Mouse (Mus musculus): ENCODE measurements around the gene Cabp7.

Cabp7 gene

DNA sequence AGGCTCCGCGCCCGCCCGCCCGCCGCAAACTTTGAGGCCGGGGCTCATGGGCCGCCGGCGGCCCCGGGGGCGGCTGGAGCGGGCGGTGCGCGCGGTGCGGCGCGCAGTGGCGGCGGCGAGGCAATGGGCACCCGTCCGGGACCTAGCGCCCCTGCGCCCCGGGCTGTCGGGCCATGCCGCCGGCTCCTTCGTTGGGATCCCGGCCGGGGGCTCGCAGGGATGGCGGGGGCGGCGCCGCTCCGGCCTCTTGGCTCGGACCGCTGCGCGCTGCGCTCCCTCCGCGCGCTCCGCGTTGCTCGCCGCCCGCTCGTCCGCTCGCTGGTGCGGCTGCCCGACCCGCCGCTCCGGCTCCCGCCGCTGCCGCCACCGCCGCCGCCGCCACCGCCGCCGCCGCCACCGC lies at the start of gene Cabp7:
Cabp7 (minus strand) TSS at position 46 of the 400 bp plus-strand sequence.
- DNase-seq (ENCODE audit: low spot score) = no peak

DNA sequence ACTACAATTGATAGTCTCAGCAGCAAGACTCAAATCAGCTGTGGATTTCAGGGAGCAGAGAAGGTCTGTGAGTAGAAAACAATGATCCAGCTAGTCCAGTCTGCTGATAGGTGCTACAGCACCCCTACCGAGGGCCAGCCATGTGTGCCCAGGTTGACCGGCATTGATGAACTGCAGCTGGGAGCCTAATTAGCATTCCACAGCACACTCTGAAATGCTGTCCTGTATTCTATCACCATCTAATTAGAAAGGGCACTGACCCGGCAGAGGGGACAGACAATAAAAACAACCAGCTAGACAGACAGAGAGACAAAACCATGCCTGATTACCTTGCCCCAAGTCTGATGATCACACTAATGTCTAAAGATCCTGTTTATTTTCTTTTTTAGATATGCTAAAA lies 46.4 kb upstream of the Cabp7 start:
- no peak for DNase-seq (ENCODE audit: low spot score)

DNA sequence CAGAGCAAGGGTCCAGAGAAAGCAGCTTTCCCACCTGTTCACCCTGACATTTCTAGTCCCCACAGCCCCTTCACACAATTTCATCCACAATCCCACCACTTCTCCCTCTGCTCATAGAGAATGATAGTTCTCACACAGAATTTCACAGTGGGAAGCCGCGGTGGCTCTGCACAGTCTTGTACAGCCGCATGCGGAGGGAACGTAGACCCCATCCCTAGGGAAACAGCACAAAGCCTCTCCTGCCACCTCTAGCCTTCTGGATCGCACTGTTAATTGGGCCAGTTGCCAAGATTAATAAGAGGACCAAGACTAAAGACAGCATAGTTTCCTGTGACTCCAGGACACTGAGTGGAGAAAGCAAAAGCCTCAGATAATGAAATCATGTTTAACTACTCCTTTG lies 45.0 kb upstream of the Cabp7 start:
- no peak for DNase-seq (ENCODE audit: low spot score)

DNA sequence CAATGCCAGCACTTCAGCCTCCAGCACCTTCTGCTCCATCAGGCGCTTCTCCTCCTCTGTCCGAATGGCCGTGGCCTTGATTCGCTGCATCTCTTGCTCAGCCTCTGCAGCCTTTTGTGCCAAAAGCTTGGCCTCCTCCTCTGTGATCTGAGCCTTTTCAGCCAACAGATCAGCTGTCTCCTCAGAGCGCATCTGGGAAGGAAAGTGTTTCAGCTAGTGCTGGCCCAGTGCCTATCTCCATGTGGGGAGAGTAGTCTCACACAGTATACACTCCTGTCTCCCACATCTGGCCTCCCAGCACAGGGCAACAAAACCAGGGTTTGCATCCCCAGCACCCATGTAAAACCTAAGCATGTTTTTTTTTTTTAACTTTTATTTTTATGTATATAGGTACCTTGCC lies 43.1 kb upstream of the Cabp7 start:
- DNase-seq (ENCODE audit: low spot score) = no peak

DNA sequence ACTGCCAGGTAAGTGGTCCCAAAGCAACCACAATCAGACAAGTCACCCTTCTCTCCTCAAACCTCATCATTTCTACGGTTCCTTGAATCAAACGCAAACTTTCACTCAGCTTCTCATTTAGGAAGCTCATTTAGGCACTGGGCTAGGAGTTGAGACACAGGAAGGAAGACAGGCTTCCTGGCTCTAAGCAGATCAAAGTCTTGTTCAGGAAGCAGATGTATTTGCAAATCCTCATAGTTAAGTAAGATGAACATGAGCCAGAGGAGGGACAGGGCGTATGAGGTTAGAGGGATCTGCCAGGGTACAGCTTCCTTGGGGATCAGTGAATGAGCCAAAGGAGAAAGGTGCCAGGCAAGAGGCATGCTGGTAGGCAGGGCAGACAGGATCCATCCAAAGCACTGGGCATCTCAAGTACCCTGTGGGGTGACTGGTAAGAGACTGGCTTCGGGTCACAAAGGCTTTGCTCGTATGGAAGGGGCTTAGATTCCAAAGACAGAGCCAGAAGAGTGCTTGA lies 38.1 kb upstream of the Cabp7 start:
- peak; percentile 35 for DNase-seq (ENCODE audit: low spot score)

DNA sequence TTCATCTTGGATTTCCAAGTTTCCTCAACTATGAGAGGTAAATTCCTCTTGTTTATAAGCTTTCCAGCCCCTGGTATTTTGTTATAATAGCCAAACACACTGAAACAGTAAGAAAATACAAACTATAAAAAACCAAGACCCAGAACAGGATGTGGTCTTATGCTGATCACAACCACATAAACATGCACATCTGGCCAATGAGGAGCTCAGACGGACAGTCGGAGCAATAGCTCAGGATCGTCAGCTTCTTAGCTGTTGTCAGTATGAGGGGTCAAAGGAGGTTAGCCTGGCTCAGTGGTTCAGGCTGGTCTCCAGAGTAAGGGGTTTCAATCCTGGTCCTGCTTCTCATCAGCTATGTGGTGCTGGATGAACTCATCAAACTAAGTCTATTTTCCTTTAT lies 36.5 kb upstream of the Cabp7 start:
- DNase-seq (ENCODE audit: low spot score) = no peak

DNA sequence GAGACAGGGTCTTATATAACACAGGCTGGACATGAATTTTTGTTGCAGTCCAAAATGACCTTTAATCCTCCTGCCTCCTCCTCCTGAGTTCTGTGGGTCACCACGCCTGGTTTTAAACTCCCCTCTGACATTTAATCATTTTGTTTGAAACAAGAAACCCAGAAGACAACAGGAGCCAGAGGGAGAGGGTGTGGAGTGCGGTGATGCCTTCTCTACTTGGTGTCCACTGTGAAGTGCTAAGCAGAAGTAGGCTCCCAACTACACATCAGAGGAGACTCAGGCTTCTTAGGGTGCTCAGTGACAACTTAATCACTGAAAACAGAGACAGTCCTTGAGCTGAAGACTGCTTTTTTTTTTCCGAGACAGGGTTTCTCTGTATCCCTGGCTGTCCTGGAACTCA lies 34.3 kb upstream of the Cabp7 start:
- DNase-seq (ENCODE audit: low spot score) = no peak

DNA sequence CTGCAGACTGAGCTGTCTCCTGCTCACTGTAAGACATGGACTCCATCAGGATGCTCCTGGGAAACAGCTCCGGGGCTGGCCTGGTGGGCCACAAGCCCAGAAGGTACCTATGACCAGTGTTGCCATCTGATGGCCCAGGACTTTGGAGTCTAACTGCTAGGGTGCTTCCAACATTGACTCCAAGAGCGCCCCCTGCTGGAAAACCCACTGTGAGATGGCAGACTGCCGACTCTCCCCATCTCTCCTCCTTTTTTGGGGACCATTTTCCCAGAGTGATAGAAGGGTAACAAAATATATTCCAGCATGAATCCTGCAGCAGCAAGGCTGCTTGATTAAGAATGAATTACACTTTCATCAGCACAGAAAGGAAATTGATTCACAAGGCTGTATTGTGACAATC lies 26.3 kb upstream of the Cabp7 start:
- DNase-seq (ENCODE audit: low spot score) = peak; percentile 49

DNA sequence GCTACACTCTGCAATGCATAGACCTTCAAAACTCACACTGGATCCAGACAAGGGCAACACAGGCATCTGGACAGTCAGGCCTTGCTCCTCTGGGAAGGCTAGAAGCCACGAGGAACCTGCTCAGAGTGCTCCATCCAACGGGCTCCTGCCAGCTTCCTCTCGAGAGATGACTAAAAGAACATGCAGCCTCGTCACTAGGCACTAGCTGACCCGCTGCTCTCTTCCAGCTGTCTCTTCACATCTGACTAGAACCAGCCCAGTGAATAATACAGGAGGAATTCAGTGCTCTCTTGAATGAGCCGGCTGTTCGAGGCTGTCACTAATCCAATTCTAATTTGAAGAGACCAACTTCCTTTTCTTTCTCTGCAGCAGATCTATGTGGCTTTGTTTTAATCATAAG lies 25.2 kb upstream of the Cabp7 start:
- no peak for DNase-seq (ENCODE audit: low spot score)

DNA sequence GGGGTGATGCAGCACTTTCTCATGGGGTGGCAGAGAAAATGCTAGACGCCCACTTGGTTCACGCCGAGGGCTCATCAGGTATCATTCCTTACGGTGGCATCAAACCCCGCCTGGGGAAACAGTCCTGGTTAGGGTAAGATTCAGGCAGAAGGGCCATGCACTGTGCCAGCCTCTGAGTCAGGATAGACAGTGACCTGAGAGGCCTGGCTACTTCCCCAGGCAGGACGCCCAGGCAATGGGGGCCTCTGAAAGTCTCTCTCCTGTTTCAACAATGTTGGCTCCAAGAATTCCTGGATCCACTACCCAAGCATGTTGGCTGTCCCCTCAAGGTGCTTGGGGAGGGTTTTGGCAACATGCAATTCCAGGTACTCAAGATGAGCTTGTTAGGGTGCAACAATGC lies 23.3 kb upstream of the Cabp7 start:
- DNase-seq (ENCODE audit: low spot score) = no peak

DNA sequence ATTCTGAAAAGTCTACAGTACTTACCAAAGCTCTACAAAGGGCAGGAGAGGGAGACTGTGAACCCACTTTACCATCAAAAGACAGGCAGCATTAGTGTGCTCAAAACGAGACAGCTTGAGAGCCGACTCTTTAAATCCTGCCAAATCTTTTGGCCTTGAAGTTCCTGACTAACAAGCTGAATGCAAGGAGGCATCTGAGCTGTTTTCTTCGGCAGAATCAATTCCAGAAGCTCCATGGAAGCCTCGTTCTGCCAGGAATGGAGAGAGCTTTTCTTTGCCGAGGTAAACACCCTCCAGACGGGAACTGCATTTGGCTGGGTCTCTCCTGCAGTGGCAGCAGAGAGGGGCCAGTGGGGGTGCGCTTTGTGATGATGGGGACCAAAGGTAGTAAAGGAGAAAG lies 22.7 kb upstream of the Cabp7 start:
- DNase-seq (ENCODE audit: low spot score) = no peak

DNA sequence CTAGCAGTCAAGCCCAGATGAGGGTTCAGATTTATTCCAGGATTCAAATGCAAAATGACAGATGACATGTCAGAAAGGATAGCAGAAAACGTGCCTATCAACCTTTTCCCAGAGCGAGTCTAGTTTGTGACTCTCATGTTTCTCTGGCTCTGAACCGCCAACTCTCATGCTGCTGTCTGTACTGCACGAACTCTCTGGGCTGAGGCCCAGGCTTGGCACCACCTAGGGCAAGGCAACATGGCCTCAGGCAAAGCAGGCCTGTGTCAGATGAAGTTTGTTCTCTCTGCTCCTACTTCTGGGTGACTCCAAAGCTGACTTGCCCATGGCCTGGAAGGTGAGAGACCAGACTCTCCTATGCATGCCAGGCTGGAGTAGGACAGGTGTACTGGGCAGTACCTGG lies 21.8 kb upstream of the Cabp7 start:
- DNase-seq (ENCODE audit: low spot score) = no peak

DNA sequence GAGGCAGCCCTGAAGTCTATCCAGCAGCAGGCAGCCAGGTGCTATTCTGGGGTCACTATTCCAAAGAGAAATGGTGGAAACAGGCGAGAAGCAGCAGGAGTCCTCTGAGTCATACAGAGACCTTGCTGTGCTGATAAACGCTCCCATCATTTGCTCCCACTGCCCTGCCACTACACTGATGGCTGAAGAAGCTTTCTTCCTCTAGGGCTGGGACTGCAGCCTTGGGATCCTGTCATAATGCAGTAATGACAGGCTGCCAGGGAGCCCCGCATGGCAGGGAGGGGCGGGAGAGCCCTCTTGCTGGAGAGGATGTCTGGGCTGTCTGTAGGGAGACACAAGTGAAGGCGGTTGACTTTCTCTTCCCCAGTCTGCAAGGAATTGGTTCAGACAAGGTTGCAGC lies 17.9 kb upstream of the Cabp7 start:
- no peak for DNase-seq (ENCODE audit: low spot score)

DNA sequence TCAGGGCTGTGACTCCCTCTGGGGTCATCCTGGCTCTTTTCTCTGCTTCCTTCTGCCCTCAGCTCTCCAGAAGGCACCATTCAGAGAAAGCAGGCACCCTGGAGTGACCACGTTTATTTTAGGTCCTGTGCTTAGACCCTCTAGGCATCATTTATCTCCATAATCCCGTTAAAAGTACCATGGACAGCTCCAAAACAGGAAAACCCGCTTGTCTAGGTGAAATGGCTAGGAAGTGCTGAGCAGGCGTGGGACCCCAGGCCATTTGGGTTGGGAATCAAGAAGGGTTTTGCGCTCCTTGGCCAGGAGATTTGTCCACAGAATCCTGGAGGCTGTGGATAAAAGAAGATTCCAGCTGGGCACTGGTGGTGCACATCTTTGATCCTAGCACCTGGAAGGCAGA lies 17.1 kb upstream of the Cabp7 start:
- no peak for DNase-seq (ENCODE audit: low spot score)

DNA sequence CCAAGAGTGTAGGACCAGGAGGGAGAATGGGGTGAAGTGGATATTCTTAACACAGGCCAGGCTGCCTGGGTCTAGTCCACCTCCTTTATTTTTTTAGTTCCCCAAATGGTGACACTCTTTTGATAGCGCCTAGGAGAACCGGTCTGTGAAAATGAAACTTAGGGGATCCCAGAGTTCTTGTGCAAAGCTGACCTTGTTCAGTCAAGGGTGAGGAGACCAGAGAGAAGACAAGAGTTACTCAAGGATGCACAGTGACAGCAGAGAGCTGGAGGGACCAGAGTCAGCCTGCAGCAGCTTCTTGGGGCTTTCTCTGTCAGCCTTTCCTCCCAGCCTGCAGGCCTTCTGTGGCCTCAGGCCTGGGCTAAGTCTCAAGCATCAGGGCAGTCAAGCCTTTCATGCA lies 15.9 kb upstream of the Cabp7 start:
- no peak for DNase-seq (ENCODE audit: low spot score)

DNA sequence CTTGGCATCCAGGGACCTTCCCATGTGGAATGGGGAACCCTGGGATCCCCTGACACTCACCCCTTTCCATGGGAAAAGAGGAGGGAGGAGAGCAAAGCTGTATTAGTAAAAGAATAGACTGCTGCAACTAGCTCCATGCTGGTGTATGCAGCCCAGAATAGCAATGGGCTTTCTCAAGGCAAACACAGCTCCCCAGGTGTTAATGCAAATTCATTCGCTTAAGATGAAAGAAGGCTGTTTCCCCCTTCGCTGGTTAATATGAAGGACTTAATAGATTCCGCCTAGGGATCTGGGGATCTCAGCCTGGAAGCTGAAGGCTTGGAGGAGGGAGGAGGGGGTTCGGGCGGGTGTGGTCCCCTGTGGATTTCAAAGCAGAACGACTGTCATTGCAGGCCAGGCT lies 15.4 kb upstream of the Cabp7 start:
- DNase-seq (ENCODE audit: low spot score) = no peak

DNA sequence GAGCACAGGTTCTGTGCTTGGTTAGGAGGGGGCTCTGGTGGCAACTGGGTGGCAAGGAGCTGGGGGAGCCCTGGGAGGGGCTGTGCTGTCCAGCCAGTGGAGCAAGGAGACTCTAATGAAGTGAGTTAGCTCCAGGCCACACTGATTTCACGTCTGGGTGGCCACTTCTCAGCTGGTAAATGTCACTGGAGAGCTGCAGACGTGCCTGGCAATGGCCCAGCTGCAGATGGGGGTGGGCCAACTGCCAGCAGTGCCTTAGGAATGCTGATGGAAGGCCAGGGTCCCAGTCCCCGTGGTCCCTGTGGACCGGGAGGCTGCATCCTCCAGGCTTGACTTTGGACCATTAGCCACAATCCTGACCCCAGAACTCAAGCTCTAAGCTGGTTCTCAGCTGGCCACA lies 13.9 kb upstream of the Cabp7 start:
- DNase-seq (ENCODE audit: low spot score) = no peak

DNA sequence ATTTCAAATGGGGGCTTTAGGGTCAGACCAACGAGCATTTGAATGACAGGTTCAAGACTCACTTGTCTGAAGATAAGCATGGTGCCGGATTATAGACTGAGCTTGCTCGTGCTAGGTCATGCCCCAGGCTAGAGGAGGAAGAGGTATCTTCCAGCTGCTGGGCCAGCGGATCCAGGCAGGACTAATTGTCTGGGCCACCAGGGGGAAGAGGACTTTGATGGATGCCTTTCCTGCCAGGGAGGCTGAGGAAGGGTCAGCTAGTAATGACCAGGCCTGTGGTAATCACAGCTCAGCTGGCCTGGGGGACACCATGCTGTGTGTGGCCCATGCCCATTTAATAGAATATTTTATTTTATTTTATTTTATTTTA lies 11.2 kb upstream of the Cabp7 start:
- no peak for DNase-seq (ENCODE audit: low spot score)

DNA sequence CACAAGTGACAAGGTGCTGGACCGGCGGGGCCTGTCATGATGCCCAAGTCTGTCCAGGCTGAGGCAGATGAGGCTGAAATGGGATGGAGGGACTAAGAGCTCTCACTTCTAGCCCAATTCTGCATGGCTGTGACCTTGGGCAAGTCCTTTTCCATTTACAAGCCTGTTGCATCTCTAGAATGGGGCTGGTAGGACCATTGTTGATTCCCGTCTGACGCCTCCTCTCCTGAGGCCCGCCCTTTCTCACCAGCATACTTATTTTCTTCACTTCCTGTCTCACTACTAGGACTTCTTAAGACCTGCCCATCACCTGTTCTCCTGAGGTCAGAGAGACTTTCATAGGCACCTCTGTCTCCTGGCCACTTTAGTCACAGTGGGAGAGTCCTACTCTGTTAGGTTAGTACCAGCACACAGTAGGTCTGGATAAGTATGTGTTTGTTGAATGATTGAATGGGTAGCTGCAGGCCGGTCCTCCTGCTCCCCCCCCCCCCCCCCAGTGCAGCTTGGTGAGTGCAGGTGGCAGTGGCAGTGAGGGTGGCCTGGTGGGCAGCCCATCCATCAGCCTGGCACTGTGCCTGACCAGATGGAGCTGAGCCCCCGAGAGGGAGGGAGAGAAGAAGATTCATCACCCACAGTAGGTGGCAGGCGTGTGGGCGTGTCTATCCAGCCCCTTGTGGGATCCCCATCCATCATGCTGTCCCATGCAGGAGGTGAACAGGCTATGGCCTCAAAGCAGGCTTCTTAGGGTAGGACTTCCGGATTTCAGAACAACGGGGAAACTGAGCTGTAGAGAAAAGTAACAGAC lies 10.6 kb upstream of the Cabp7 start:
- no peak for DNase-seq (ENCODE audit: low spot score)

DNA sequence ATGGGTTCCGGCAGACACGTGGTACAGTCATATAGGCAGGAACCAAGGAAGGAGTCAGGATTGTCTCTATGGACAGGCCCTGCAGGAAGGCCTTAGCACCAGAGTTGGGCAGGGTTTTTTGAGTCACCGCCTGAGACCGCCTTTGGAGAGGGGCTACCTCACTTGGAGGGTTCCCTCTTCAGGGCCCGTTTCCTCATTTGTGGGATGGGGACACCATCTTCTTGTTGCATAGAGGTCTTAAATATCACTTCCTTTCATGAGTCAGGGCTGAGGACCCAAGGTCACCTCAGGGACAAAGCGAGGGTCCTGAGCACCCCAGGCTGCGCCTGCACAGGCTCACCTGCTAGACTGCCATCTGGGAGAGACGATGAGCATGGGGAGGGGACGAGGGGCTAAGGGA lies 9.9 kb upstream of the Cabp7 start:
- no peak for DNase-seq (ENCODE audit: low spot score)

DNA sequence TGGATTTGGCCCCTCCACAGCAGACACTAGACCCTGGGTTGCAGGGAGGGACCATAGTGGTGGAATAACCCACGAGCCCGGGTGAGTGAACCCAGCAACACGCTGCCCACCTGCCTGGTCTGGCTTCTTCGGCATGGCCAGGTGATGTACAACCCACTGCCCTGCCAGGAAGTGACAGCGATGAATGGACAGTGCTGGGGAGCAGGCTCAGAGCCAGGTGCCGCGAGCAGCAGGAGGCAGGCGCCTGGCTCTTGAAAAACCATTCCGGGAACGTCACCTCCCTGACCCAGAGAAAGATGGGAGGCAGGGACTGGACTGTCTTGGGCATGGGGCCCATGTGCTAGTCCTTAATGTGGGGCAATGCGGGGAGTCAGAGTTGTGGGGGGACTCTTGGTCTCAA lies 8.3 kb upstream of the Cabp7 start:
- no peak for DNase-seq (ENCODE audit: low spot score)

DNA sequence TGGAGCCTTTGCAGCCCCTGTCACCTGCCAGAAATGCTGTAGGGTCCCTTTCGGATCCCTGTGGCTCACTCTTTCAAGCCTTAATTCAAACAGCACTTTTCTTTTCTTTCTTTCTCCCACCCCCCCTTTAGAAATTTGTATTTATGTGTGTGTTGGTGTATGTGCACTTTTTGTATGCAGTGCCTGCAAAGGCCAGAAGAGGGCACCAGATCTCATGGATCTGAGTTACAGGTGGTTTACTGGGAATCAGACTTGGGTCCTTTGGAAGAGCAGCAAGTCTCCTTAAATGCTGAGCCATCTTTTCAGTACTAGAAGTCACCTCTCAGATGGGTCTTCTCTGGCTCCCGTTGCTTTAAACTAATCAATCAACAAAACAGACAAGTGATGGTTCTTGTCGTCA lies 7.5 kb upstream of the Cabp7 start:
- no peak for DNase-seq (ENCODE audit: low spot score)

DNA sequence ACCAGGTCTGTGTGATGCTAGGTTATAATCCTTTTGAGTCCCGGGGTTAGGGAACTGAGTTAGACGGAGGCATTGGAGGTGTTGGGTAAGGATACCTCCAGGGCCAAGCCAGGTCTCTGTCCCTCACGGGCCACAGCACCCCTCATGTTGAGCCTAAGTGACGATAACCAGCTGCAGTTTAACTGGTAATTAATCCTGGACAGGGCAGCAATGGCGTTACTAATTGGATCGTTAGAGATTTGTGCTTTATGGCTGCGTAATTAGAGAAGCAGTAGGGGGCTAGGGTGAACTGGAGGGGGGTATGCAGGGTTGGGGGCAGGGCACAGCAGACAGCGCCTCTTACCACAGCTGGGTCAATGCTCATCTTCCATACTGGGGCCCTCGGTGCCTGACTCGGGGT lies 6.3 kb upstream of the Cabp7 start:
- no peak for DNase-seq (ENCODE audit: low spot score)

DNA sequence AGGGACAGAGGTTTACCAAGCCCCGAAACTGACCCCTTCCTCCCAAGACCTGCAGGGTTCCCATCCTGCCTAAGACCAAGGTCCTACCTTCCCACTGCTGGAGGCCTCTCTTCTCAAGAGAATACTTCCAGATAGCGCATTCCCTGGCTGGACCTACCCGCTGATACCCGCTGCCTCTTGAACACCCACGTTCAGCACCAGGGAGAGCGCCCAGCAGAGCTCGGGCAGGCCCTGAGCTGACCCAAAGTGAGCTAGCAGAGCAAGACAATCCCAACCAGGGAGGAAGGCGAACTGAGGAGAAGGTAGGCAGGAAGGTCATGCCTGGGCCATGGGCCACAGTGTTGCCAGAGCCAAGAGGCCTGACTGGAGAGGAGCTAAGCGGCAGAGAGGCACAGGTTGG lies 3.7 kb upstream of the Cabp7 start:
- peak; percentile 53 for DNase-seq (ENCODE audit: low spot score)
